Comparison of ENCODE assay signal across 15 mouse cellular contexts in the genomic region with DNA sequence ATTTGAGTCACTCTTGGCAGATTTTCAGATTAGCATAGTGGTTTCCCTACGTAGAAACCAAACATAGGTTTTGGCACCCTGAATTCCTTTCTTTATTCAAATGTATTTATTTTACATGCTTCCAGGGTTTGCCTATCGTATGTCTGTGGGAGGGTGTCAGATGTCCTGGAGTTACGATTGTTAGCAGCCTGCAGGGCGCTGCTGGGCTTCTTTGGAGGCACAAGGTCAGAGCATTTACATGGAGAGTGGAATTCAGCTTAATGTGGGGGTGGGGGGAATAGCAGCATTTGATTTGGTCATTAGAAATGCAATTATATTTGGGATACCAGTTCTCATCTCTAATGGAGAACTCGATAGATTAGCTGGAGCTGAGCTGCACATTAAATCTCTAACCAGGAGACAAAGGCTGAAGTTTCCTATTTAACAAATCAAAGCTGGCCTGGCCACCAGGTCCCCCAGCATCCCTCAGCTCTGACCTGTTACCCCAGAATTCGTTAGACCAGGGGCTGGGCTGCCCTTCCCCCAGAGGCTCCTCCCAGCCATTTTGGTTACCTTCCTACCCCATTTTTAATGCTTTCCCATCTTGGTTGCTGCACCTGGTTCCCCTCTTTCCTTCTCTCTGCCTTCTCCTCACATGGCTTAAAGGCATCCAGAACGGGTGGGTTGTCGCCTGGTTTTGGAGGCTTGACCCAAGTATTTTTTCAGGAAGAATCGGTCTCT.
"Had no signal": no experiment of that assay in that cellular context is flagged by ENCODE, and none has a peak within 500 bp of the region (broad histone marks: within the 10 kb centered on the region; RNA-seq: fewer than 3 reads in every experiment).

No protein-coding gene starts in this region.

- H3K9ac ChIP-seq: limb, embryonic 12.5 days; liver, embryonic 13.5 days; liver, postnatal 0 days; midbrain, embryonic 13.5 days; neural tube, embryonic 15.5 days; stomach, embryonic 15.5 days had no signal

- H3K4me3 ChIP-seq: layer of hippocampus, adult 2 months; limb, embryonic 12.5 days; liver, embryonic 13.5 days; midbrain, embryonic 13.5 days; neural tube, embryonic 15.5 days; stomach, embryonic 15.5 days had no signal

- DNase-seq: kidney, adult 2 months; kidney, postnatal 36 days; liver; liver, embryonic 13.5 days; liver, postnatal 0 days; lung, postnatal 36 days; retina, postnatal 1 day; right cerebral cortex, postnatal 4 days; thymus, postnatal 25 days had no signal

- H3K9me3 ChIP-seq: limb, embryonic 12.5 days; liver, embryonic 13.5 days; midbrain, embryonic 13.5 days; neural tube, embryonic 15.5 days; stomach, embryonic 15.5 days had no signal

- H3K27ac ChIP-seq: layer of hippocampus, adult 2 months; limb, embryonic 12.5 days; liver, embryonic 13.5 days; midbrain, embryonic 13.5 days; neural tube, embryonic 15.5 days; stomach, embryonic 15.5 days had no signal

- H3K4me2 ChIP-seq: limb, embryonic 12.5 days; liver, embryonic 13.5 days; midbrain, embryonic 13.5 days; neural tube, embryonic 15.5 days; stomach, embryonic 15.5 days had no signal

- ATAC-seq: liver, postnatal 0 days; lung, postnatal 0 days; midbrain, embryonic 13.5 days had no signal

- H3K27me3 ChIP-seq: limb, embryonic 12.5 days; liver, embryonic 13.5 days; midbrain, embryonic 13.5 days; neural tube, embryonic 15.5 days; stomach, embryonic 15.5 days had no signal

- H3K36me3 ChIP-seq: midbrain, embryonic 13.5 days; neural tube, embryonic 15.5 days; stomach, embryonic 15.5 days had no signal
